Mouse (Mus musculus) lung, postnatal 0 days (tissue): ENCODE measurements around the gene Fbxw8.

ENCODE experiments used
- CTCF ChIP-seq: IDR thresholded peaks from 2 replicates; pipeline ENCODE4 v1.5.1; 2016; ENCODE audit warnings: antibody characterized with exemption, mild to moderate bottlenecking
- EP300 ChIP-seq: IDR thresholded peaks from 2 replicates; pipeline ENCODE4 v1.6.1; 2016; ENCODE audit warnings: antibody characterized with exemption, mild to moderate bottlenecking, control low read depth

- TF ChIP-seq EP300 (no peak), CTCF (no peak)
Observed at GRCm38 (mm10) chr5:118095849-118096248, 59.4 kb downstream of the Fbxw8 start.
